Mouse (Mus musculus): ENCODE measurements around the gene Psat1. TPM values are rescaled to one million over a fixed set of nuclear protein-coding genes. Genes with fewer than 3 reads are reported as not detected.

Gene Psat1
- polyA plus RNA-seq, 1 experiment from 2014 or later: 107 TPM

DNA sequence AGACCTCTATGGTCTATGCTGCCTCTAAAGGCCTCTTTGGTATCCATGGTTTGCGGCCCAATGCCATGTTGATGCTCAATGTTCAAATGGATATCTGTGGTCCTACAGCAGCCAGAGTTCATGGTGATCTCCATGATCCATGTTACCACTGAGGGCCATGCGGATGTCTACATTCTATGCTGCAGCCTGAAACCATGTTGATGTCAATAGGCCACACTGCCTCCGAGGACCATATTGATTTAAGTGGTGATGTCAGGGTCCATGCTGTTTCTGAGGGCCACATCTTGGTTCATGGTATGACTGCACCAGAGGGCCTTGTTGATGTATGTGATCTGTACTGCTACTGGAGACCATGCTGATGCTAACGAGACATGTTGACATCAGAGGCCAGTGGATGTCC, 55.0 kb downstream of the Psat1 start:
- 93% methylated on average over 4 of the region's 4 CpGs for WGBS
- H3K9me3 ChIP-seq (ENCODE audit: control insufficient read depth, low read length): no peaks in the 10 kb centered on the region
- H3K4me2 ChIP-seq (replicated peaks; ENCODE audit: low read depth, low read length): no peak overlapping the region
- no peaks in the 10 kb centered on the region for H3K4me1 ChIP-seq (replicated peaks; ENCODE audit: control insufficient read depth, insufficient read depth, low read length)
- no peak overlapping the region for H3K4me3 ChIP-seq (ENCODE audit: low read depth, low read length)
- ATAC-seq (ENCODE audit: low FRiP score) (no peak), DNase-seq (ENCODE audit: low spot score) (no peak)
- H3K9ac ChIP-seq (ENCODE audit: low read depth, low read length): no peak overlapping the region
- no peaks in the 10 kb centered on the region for H3K27me3 ChIP-seq (ENCODE audit: control insufficient read depth, insufficient read depth, low read length)
- no peaks in the 10 kb centered on the region for H3K36me3 ChIP-seq (ENCODE audit: control insufficient read depth, insufficient read depth, low read length)
- no peak overlapping the region for H3K27ac ChIP-seq (ENCODE audit: low read depth, low read length)

DNA sequence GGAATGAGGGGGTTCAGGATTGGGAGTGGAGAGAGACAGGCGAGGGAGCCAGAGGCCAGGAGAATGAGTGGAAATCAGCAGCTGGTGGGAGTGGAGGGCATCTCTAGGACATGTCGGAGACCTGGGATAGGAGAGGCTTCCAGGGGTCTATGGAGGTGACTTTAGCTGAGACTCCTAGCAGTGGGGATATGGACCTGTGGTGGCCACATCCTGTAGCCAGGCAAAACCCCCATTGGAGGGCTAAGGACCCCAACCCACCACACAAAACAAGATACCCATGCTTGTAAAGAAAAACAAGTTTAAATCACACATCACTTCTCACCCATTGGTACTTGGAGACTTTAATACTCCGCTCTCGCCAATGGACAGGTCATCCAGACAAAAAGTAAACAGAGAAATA, 58.7 kb downstream of the Psat1 start:
- ATAC-seq (ENCODE audit: low FRiP score) (no peak), DNase-seq (ENCODE audit: low spot score) (no peak)
- no peaks in the 10 kb centered on the region for H3K4me1 ChIP-seq (replicated peaks; ENCODE audit: control insufficient read depth, insufficient read depth, low read length)
- H3K4me2 ChIP-seq (replicated peaks; ENCODE audit: low read depth, low read length): no peak overlapping the region
- no peaks in the 10 kb centered on the region for H3K36me3 ChIP-seq (ENCODE audit: control insufficient read depth, insufficient read depth, low read length)
- H3K27me3 ChIP-seq (ENCODE audit: control insufficient read depth, insufficient read depth, low read length): no peaks in the 10 kb centered on the region
- 90% methylated on average over 4 of the region's 4 CpGs for WGBS
- no peak overlapping the region for H3K9ac ChIP-seq (ENCODE audit: low read depth, low read length)
- no peaks in the 10 kb centered on the region for H3K9me3 ChIP-seq (ENCODE audit: control insufficient read depth, low read length)
- H3K4me3 ChIP-seq (ENCODE audit: low read depth, low read length): no peak overlapping the region
- no peak overlapping the region for H3K27ac ChIP-seq (ENCODE audit: low read depth, low read length)

DNA sequence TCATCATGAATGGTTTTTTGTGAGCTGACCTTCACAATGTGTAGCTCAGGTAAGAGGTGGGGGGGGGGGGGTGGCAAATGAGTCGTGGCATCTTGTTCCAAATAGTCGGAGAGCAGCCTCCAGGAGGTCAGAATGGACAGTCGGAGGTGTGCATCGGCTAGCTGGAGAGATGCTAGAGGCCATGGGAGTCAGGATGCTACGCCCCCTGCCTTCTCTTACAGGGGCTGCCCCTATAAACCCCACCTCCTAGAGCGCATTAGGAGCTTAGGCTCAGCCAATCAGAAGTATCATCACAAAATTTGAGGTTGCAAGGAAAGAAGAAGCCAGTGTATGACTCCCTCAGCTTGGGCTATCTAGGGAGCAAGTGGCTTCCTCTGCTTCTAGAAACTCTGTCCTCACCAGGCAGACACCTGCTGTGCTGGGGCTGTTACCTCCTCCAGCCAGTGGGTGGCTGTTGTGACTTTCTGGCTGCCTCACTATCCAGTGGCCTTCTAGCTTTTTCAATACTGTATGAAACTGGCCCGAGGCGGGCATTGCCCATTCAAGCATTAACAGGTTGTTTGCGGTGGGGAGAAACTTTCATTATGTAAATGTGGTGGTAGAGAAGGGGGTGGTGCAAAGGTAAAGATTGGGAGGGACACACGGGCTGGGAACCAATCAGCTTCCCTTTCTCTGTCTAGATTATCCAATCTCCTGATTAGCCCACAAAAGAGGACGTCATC, 64.3 kb downstream of the Psat1 start:
- DNase-seq (ENCODE audit: low spot score) (no peak), ATAC-seq (ENCODE audit: low FRiP score) (no peak)
- H3K27ac ChIP-seq (ENCODE audit: low read depth, low read length): no peak overlapping the region
- H3K9ac ChIP-seq (ENCODE audit: low read depth, low read length): no peak overlapping the region
- no peak overlapping the region for H3K4me2 ChIP-seq (replicated peaks; ENCODE audit: low read depth, low read length)
- H3K27me3 ChIP-seq (ENCODE audit: control insufficient read depth, insufficient read depth, low read length): no peaks in the 10 kb centered on the region
- no peaks in the 10 kb centered on the region for H3K9me3 ChIP-seq (ENCODE audit: control insufficient read depth, low read length)
- no peaks in the 10 kb centered on the region for H3K36me3 ChIP-seq (ENCODE audit: control insufficient read depth, insufficient read depth, low read length)
- WGBS: 76% methylated on average over 11 of the region's 11 CpGs
- no peaks in the 10 kb centered on the region for H3K4me1 ChIP-seq (replicated peaks; ENCODE audit: control insufficient read depth, insufficient read depth, low read length)
- H3K4me3 ChIP-seq (ENCODE audit: low read depth, low read length): no peak overlapping the region

DNA sequence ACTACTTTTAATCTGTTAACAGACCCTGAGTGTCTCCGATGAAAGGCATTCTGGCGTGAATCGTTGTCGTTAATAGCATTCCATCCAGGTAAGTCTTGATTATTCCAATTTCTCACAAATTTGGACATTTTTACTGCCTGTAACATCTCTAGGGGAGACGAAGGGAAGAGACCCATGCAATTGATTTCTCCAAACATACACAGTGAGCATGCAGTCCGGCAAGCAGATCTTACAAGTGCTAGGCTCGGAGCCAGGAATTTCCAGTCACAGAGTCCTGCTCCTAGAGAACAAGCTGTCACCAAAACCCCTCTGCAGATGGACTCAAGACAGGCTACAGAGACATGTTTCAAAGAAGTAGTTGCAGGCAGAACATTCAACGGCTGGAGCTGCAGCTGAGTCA, 66.4 kb downstream of the Psat1 start:
- H3K4me3 ChIP-seq (ENCODE audit: low read depth, low read length): no peak overlapping the region
- no peaks in the 10 kb centered on the region for H3K36me3 ChIP-seq (ENCODE audit: control insufficient read depth, insufficient read depth, low read length)
- no peak overlapping the region for H3K9ac ChIP-seq (ENCODE audit: low read depth, low read length)
- H3K9me3 ChIP-seq (ENCODE audit: control insufficient read depth, low read length): no peaks in the 10 kb centered on the region
- no peaks in the 10 kb centered on the region for H3K4me1 ChIP-seq (replicated peaks; ENCODE audit: control insufficient read depth, insufficient read depth, low read length)
- H3K27ac ChIP-seq (ENCODE audit: low read depth, low read length): no peak overlapping the region
- no peak for DNase-seq (ENCODE audit: low spot score)
- ATAC-seq (ENCODE audit: low FRiP score): no peak
- 84% methylated on average over 8 of the region's 8 CpGs for WGBS
- no peak overlapping the region for H3K4me2 ChIP-seq (replicated peaks; ENCODE audit: low read depth, low read length)
- H3K27me3 ChIP-seq (ENCODE audit: control insufficient read depth, insufficient read depth, low read length): no peaks in the 10 kb centered on the region

DNA sequence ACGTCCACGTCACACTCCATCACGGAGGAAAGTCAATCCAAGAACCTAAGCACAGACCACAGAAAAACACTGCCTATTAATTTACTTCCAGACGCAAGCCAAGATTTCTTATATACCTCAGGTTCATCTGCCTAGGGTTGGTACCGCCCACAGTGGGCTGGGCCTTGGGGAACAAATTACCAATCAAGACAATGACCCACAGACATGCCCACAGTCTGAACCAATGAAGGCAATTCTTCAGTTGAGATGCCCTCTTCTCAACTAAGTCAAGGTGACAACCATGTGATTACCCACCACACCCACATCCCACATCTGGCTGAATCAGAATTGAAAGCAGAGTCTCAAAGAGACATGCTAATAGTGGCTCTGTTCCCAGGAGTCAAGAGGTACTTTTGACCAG, 67.9 kb downstream of the Psat1 start:
- Histone ChIP-seq H3K4me1 (replicated peaks; ENCODE audit: control insufficient read depth, insufficient read depth, low read length) (no peaks in the 10 kb centered on the region), H3K36me3 (ENCODE audit: control insufficient read depth, insufficient read depth, low read length) (no peaks in the 10 kb centered on the region), H3K4me3 (ENCODE audit: low read depth, low read length) (no peak overlapping the region), H3K4me2 (replicated peaks; ENCODE audit: low read depth, low read length) (no peak overlapping the region), H3K9ac (ENCODE audit: low read depth, low read length) (no peak overlapping the region), H3K27me3 (ENCODE audit: control insufficient read depth, insufficient read depth, low read length) (no peaks in the 10 kb centered on the region), H3K9me3 (ENCODE audit: control insufficient read depth, low read length) (no peaks in the 10 kb centered on the region), H3K27ac (ENCODE audit: low read depth, low read length) (no peak overlapping the region)
- ATAC-seq (ENCODE audit: low FRiP score): no peak
- WGBS: 92% methylated on average over 5 of the region's 5 CpGs
- no peak for DNase-seq (ENCODE audit: low spot score)

DNA sequence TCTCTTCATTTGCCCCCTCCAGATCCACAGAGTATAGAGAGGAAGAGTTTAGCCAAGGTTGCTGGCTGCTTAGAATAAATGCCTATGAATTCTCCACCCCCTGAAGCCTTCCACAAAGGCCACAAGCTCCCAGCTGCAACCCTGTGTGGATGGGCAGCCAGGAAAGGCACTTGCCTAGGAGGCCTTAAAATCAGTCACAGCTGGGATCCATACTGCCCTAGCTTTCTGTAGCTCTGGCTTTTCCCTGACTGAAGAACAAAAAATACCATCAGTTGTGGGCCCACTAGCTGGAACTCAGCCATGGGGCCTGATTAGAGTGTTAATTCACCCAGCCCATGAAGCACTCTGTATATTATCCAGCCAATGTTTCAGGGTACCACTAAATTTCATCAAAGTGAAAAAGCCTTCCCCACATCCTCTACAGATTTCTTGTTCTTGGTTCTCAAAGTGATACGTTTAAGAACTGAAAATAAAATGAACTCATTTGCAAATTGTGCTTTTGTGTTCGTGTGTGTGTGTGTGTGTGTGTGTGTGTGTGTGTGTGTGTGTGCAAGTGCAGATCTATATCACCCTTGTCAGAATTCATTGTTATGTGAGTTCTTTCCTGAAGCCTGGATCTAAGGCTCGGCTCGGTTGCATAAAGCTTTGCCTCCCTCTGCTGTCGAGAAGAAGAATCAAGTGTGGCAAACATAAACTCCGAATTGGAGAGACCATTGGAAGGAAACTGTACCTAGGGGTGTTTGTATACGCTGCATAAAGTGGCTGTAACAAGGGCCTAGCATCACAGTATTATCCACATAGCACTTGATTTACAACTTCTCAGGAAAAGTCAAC, 78.1 kb downstream of the Psat1 start:
- H3K27ac ChIP-seq (ENCODE audit: low read depth, low read length): no peak overlapping the region
- 34% methylated on average over 7 of the region's 7 CpGs for WGBS
- H3K9me3 ChIP-seq (ENCODE audit: control insufficient read depth, low read length): no peaks in the 10 kb centered on the region
- no peak overlapping the region for H3K9ac ChIP-seq (ENCODE audit: low read depth, low read length)
- H3K4me3 ChIP-seq (ENCODE audit: low read depth, low read length): no peak overlapping the region
- peak; percentile 43 for DNase-seq (ENCODE audit: low spot score)
- H3K4me1 ChIP-seq (replicated peaks; ENCODE audit: control insufficient read depth, insufficient read depth, low read length): no peaks in the 10 kb centered on the region
- peak; percentile 59; the same call in 1 of the 2 replicates for ATAC-seq (ENCODE audit: low FRiP score)
- no peaks in the 10 kb centered on the region for H3K36me3 ChIP-seq (ENCODE audit: control insufficient read depth, insufficient read depth, low read length)
- no peaks in the 10 kb centered on the region for H3K27me3 ChIP-seq (ENCODE audit: control insufficient read depth, insufficient read depth, low read length)
- no peak overlapping the region for H3K4me2 ChIP-seq (replicated peaks; ENCODE audit: low read depth, low read length)

DNA sequence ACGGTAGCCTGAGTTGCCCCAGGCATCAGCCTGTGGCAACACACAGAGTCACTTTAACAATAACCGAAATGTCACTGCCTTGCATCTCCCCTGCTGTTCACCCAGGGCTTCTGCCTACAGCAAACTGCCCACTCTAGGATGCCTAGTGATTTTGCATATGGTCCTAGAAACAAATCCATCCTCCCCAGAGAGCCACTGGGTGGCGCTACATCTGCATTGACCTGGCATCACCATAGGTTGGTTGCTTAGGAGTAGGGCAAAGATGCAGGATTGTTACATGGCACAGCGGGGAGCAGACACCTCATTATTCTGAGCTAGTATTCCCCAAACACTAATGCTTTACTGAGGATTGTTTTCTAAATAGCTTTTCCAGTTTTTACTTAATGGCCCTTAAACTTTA, 80.3 kb downstream of the Psat1 start:
- DNase-seq (ENCODE audit: low spot score): peak; percentile 44
- no peak for ATAC-seq (ENCODE audit: low FRiP score)

DNA sequence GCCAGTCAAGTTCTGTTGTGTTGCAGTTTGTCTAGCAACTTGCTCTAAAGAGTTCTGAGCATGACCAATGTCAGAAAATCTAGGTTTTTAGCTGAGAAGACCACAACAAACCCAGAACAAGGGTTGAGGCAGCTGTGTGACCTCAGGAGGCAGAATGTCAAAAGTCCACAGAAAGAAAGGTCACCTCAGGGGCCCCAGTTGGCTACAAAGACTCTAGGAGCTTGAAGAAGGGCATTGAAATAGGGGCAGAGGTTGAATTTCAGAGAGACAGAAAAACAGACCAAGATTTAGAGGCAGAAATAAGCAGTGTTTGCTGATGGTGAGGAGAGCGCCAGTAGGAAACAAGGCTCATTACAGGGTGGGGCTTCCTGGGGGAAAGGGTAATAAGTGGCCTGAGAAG, 81.0 kb downstream of the Psat1 start:
- Histone ChIP-seq H3K9me3 (ENCODE audit: control insufficient read depth, low read length) (no peaks in the 10 kb centered on the region), H3K36me3 (ENCODE audit: control insufficient read depth, insufficient read depth, low read length) (no peaks in the 10 kb centered on the region), H3K27ac (ENCODE audit: low read depth, low read length) (no peak overlapping the region), H3K4me1 (replicated peaks; ENCODE audit: control insufficient read depth, insufficient read depth, low read length) (no peaks in the 10 kb centered on the region), H3K4me3 (ENCODE audit: low read depth, low read length) (no peak overlapping the region), H3K27me3 (ENCODE audit: control insufficient read depth, insufficient read depth, low read length) (no peaks in the 10 kb centered on the region), H3K4me2 (replicated peaks; ENCODE audit: low read depth, low read length) (no peak overlapping the region), H3K9ac (ENCODE audit: low read depth, low read length) (no peak overlapping the region)
- DNase-seq (ENCODE audit: low spot score) (no peak), ATAC-seq (ENCODE audit: low FRiP score) (no peak)
- 15% methylated on average over 1 of the region's 1 CpGs for WGBS

More for the DNA sequence above, 80.3 kb downstream of the Psat1 start:
- H3K4me1 ChIP-seq (replicated peaks; ENCODE audit: control insufficient read depth, insufficient read depth, low read length): no peaks in the 10 kb centered on the region
- H3K27me3 ChIP-seq (ENCODE audit: control insufficient read depth, insufficient read depth, low read length): no peaks in the 10 kb centered on the region
- H3K9ac ChIP-seq (ENCODE audit: low read depth, low read length): no peak overlapping the region
- no peak overlapping the region for H3K4me2 ChIP-seq (replicated peaks; ENCODE audit: low read depth, low read length)
- no peak overlapping the region for H3K27ac ChIP-seq (ENCODE audit: low read depth, low read length)
- H3K36me3 ChIP-seq (ENCODE audit: control insufficient read depth, insufficient read depth, low read length): no peaks in the 10 kb centered on the region
- H3K4me3 ChIP-seq (ENCODE audit: low read depth, low read length): no peak overlapping the region
- H3K9me3 ChIP-seq (ENCODE audit: control insufficient read depth, low read length): no peaks in the 10 kb centered on the region
- WGBS: 46% methylated on average over 4 of the region's 4 CpGs

DNA sequence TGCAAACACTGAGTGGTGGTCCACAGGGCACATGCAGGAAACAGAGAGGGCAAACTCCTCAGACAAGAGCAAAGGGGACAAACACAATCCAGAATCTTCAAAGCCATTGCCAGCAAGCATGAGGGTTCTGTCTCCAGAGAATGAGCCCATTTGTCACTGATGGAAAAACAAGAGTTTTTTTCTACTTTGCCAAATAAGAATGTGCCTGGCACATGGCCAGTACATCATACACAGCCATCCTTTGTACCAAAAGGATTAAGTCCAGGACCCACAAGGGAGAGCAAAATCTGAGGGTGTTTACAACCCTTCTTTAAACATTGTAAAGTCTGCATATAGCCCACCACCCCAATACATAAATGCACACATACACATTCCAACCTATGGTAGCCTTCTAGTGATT, 81.7 kb downstream of the Psat1 start:
- no peak for DNase-seq (ENCODE audit: low spot score)
- H3K27me3 ChIP-seq (ENCODE audit: control insufficient read depth, insufficient read depth, low read length): no peaks in the 10 kb centered on the region
- H3K4me1 ChIP-seq (replicated peaks; ENCODE audit: control insufficient read depth, insufficient read depth, low read length): no peaks in the 10 kb centered on the region

More for the DNA sequence above, 81.7 kb downstream of the Psat1 start:
- ATAC-seq (ENCODE audit: low FRiP score): no peak
- no peak overlapping the region for H3K4me3 ChIP-seq (ENCODE audit: low read depth, low read length)
- no peaks in the 10 kb centered on the region for H3K9me3 ChIP-seq (ENCODE audit: control insufficient read depth, low read length)
- H3K9ac ChIP-seq (ENCODE audit: low read depth, low read length): no peak overlapping the region
- no peak overlapping the region for H3K27ac ChIP-seq (ENCODE audit: low read depth, low read length)
- H3K4me2 ChIP-seq (replicated peaks; ENCODE audit: low read depth, low read length): no peak overlapping the region
- H3K36me3 ChIP-seq (ENCODE audit: control insufficient read depth, insufficient read depth, low read length): no peaks in the 10 kb centered on the region
